Mouse (Mus musculus): ENCODE measurements around the gene Gm28035.

DNA sequence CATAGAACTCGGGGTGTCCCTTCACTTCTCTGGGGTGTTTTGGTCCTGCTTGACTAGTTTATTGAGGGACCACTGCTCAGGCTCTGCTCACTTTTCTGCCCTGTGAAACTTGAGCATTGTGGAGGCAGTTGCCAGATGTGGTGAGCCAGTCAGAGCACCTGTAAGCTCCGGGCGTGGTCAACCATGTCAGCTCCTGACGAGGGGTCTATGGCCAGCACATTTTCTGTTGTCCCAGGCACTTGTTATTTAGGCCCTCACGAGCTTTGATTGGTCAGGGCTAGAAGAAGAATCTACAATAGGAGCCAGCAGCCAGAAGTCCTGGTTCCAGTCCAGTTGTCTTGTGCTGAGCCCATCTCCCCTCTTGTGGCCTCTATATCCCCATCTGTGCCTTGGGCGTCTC lies 23.4 kb downstream of the Gm28035 start:
- no peak for TF ChIP-seq POLR2A (IDR thresholded peaks at IDR 0.05; ENCODE audit: low read depth, low read length)
- no peak for TF ChIP-seq CTCF (conservative IDR thresholded peaks at IDR 0.05 in 1 of 2, IDR thresholded peaks at IDR 0.05 in 1 of 2; ENCODE audit: low read depth in 2 of 2, low read length in 2 of 2)
- no peak for TF ChIP-seq MEF2A (IDR thresholded peaks at IDR 0.05; ENCODE audit: borderline replicate concordance, low read depth, low read length)
- no peak for TF ChIP-seq USF2 (conservative IDR thresholded peaks at IDR 0.05; ENCODE audit: low read depth, low read length)
- TF ChIP-seq NELFE (IDR thresholded peaks at IDR 0.05; ENCODE audit: low read depth, low read length) = no peak
- TF ChIP-seq NRF1 (IDR thresholded peaks at IDR 0.05; ENCODE audit: low read depth, low read length) = no peak
- no peak for TF ChIP-seq GABPA (IDR thresholded peaks at IDR 0.05; ENCODE audit: insufficient replicate concordance, low read depth, low read length)
- no peak for TF ChIP-seq CHD2 (IDR thresholded peaks at IDR 0.05; ENCODE audit: low read length)
